Mouse (Mus musculus) macrophage (primary cell): ENCODE data around the gene Prkar2a. TPM values are rescaled to one million over a fixed set of nuclear protein-coding genes. Genes with fewer than 3 reads are reported as not detected.

ENCODE experiments used
- H3K27ac ChIP-seq: fragments of 350-480 bp; formaldehyde crosslinking; 2 replicates; pipeline ENCODE4 v1.9.0; 2021
- H3K36me3 ChIP-seq: fragments of 350-480 bp; formaldehyde crosslinking; 2 replicates; pipeline ENCODE4 v1.9.0; 2021; ENCODE audit errors: inconsistent target
- H3K4me3 ChIP-seq: fragments of 350-480 bp; formaldehyde crosslinking; 2 replicates; pipeline ENCODE4 v1.9.0; 2021; ENCODE audit errors: inconsistent target
- H3K79me2 ChIP-seq: fragments of 350-480 bp; formaldehyde crosslinking; 2 replicates; pipeline ENCODE4 v1.9.0; 2021; ENCODE audit errors: inconsistent target
- WGBS: methylation state at CpG from one replicate; pipeline ENCODE4 v1.1.7; 2026; ENCODE audit warnings: inconsistent platforms; ENCODE audit not compliant: missing documents; 5-methylcytosine and 5-hydroxymethylcytosine counted together
- polyA plus RNA-seq: library from polyadenylated mRNA; stranded (reverse); fragments of 250-400 nt; gene quantifications from 3 replicates; pipeline ENCODE4 v1.2.4, GENCODE M21; 2018; ENCODE audit warnings: inconsistent platforms

Prkar2a gene
- polyA plus RNA-seq, 1 experiment from 2014 or later = 69.9 TPM

DNA sequence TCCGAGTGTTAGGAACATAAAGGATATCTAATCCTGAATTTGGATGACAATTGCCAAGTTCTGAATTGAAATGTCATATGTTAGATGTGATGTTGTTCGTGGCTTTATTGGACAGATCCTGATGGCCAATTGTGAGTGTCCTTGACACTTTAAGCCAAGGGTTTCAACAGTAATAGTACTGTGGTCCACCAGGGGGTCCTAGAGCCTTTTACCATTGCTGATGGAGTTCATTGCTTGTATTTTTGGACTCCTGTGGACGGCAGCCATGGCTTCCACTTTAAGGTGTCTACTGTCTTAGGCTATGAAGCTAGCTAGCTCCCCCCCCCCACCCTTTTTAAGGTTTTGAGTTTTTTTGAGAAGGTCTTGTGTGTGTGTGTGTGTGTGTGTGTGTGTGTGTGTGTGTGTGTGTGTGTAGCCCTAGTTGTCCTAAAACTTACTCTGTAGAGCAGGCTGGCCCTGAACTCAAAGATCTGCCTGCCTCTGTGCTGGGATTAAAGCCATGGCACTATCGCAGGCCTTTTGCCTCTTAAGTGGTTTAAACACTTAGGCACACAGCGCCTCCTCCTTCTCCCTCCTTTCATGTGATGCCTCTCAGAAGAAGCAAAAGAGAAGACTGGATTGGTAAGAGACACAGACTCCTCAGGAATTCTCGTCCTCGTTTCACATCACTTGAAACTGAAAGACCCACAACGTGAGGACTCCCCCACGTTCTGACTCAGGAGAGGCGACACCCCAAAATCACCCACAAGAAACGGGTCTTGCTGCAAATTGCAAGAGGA, 63.2 kb downstream of the Prkar2a start:
- H3K27ac ChIP-seq = no peak overlapping the region
- 94% methylated on average over 10 of the region's 11 CpGs for WGBS
- H3K4me3 ChIP-seq = no peak overlapping the region
- H3K36me3 ChIP-seq = peaks cover 5% of the 10 kb centered on the region
- H3K79me2 ChIP-seq = no peaks in the 10 kb centered on the region

DNA sequence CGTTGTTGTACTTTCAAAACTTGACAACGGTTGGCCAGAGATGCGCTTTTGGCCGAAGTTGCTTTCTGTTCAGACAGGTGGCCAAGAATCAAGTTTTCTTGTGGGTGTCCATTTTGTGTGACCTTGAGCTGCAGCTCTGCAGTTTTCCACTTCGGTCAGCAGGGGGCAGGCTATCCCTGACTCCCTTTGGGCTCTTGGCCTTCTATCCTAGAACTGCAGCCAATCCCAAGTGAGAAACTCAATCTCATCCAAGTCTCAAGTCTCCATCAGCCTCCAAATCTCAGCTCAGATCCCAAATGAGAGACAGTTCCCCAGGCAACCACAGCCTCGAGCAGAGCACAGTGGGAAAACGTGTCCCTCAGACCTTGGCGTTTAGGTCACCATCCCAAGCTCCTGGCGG, 64.2 kb downstream of the Prkar2a start:
- Histone ChIP-seq H3K79me2 (no peaks in the 10 kb centered on the region), H3K4me3 (no peak overlapping the region), H3K36me3 (no peaks in the 10 kb centered on the region), H3K27ac (no peak overlapping the region)
- WGBS = 87% methylated on average over 9 of the region's 9 CpGs

DNA sequence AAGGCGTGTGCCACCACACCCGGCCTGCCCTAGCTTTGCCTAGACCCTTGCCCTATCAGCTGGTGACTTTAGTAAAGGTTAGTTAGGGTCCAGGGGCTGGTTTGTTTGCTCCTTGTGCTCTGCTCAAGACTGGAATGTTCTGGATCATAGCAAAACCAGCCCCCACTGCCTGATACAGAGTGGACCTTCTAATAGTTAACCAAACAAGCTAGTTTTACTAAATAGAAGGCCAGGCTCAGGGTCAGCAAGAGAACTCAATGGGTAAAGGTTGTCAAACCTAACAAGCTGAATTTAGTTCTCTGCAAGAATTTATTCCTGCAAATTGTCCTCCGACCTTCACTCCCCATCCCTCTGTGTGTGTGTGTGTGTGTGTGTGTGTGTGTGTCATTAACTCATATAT, 64.9 kb downstream of the Prkar2a start:
- H3K36me3 ChIP-seq = no peaks in the 10 kb centered on the region
- 100% methylated on average over 1 of the region's 3 CpGs for whole genome bisulfite sequencing
- H3K27ac ChIP-seq = no peak overlapping the region
- no peak overlapping the region for H3K4me3 ChIP-seq
- H3K79me2 ChIP-seq = no peaks in the 10 kb centered on the region

DNA sequence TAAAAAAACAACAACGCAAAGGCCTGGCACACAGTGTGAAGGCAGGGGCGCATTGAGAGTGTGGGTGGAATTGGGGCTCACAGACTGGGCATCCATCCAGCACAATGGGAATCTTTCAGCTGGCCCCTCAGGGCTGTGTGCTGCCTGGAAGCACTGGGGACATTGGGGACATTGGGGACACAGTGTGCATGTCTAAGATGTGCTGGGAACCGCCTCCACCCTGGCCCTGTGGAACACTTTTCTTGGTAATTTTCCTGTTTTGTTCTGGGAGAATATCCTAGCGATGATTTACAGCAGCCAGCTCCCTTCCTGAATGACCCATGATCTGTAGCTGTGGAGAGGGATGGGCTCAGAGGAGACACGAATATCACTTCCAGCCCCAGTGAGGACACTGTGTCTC, 65.3 kb downstream of the Prkar2a start:
- Histone ChIP-seq H3K36me3 (no peaks in the 10 kb centered on the region), H3K4me3 (no peak overlapping the region), H3K79me2 (no peaks in the 10 kb centered on the region), H3K27ac (no peak overlapping the region)
- 91% methylated on average over 5 of the region's 5 CpGs for WGBS

GRCm38 (mm10) chr9:108757406-108757805, 68.3 kb downstream of the Prkar2a start:
- Histone ChIP-seq H3K36me3 (no peaks in the 10 kb centered on the region), H3K27ac (no peak overlapping the region), H3K79me2 (no peaks in the 10 kb centered on the region), H3K4me3 (no peak overlapping the region)
- WGBS = 91% methylated on average over 6 of the region's 6 CpGs

DNA sequence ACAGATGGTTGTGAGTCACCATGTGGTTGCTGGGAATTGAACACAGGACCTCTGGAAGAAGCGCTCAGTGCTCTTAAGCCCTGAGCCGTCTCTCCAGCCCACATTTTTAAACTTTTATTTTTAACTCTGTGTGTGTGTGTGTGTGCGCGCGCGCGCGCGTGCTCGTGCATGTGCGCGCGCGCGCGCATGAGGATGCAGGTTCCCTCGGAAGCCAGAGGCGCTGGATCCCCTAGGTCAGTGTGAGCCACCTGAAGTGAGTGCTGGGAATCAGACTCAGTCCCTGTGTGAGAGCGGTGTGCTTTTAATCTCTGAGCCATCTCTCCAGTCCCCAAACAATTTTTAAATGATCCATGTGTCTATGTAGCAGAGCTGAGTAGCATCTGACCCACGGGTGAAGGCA, 70.0 kb downstream of the Prkar2a start:
- Histone ChIP-seq H3K36me3 (no peaks in the 10 kb centered on the region), H3K27ac (no peak overlapping the region), H3K4me3 (no peak overlapping the region), H3K79me2 (no peaks in the 10 kb centered on the region)
- WGBS = 98% methylated on average over 12 of the region's 20 CpGs

GRCm38 (mm10) chr9:108759805-108760204, 70.7 kb downstream of the Prkar2a start:
- 94% methylated on average over 2 of the region's 2 CpGs for WGBS
- Histone ChIP-seq H3K27ac (no peak overlapping the region), H3K79me2 (no peaks in the 10 kb centered on the region), H3K36me3 (no peaks in the 10 kb centered on the region), H3K4me3 (no peak overlapping the region)

GRCm38 (mm10) chr9:108761561-108761960, 72.4 kb downstream of the Prkar2a start:
- Histone ChIP-seq H3K36me3 (no peaks in the 10 kb centered on the region), H3K79me2 (no peaks in the 10 kb centered on the region), H3K27ac (no peak overlapping the region), H3K4me3 (no peak overlapping the region)

DNA sequence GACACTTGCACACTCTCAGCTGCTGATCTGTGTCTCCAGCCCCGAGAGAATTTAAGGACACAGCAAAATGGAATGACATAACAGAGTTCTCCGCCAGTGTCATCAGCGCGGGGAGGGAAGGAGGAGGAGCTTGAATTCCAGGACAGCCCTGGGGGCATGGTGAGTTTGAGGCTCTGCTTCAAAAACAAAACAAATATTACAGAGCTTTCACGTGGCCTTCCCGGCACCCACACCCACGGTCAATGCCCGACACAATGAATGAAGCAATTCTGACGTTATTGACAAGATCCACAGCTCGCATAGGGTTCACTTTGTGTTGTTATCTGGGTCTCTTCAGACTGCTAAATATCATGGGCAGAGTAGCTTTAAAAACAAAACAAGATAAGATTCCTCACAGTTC, 75.9 kb downstream of the Prkar2a start:
- Histone ChIP-seq H3K36me3 (no peaks in the 10 kb centered on the region), H3K79me2 (no peaks in the 10 kb centered on the region), H3K4me3 (no peak overlapping the region), H3K27ac (no peak overlapping the region)
- WGBS = 86% methylated on average over 9 of the region's 10 CpGs

GRCm38 (mm10) chr9:108776614-108777013, 87.5 kb downstream of the Prkar2a start:
- Histone ChIP-seq H3K27ac (no peak overlapping the region), H3K36me3 (no peaks in the 10 kb centered on the region), H3K4me3 (no peak overlapping the region), H3K79me2 (no peaks in the 10 kb centered on the region)
- 92% methylated on average over 4 of the region's 4 CpGs for WGBS

- Histone ChIP-seq H3K79me2 (no peaks in the 10 kb centered on the region), H3K4me3 (no peak overlapping the region), H3K36me3 (no peaks in the 10 kb centered on the region), H3K27ac (no peak overlapping the region)
- 97% methylated on average over 4 of the region's 4 CpGs for WGBS
Observed at GRCm38 (mm10) chr9:108777276-108777675, 88.2 kb downstream of the Prkar2a start.

DNA sequence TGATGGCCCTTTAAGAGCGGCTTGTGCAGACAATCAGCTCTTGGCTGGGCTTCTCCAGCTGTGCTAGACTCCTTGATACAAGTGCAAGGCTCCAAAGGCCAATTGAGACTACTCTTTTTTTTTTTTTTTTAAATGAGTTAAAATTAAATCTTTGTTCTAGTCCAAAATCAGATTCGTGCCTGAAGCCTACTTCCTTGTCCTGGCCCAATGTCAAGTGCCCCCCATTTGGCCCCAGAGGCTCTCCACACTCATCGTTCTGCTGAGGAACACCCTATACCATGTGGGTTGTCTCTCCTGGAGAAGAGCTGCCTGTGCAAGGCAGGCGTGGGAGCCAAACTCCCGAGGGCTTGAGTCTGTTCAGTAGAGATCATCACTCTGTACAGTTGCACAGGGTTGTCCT, 91.8 kb downstream of the Prkar2a start:
- H3K27ac ChIP-seq = no peak overlapping the region
- no peaks in the 10 kb centered on the region for H3K36me3 ChIP-seq
- WGBS = 74% methylated on average over 5 of the region's 5 CpGs
- no peak overlapping the region for H3K4me3 ChIP-seq
- H3K79me2 ChIP-seq = peaks cover 22% of the 10 kb centered on the region

- 96% methylated on average over 4 of the region's 4 CpGs for WGBS
- no peak overlapping the region for H3K4me3 ChIP-seq
- peaks cover 32% of the 10 kb centered on the region for H3K79me2 ChIP-seq
- H3K27ac ChIP-seq = no peak overlapping the region
- no peaks in the 10 kb centered on the region for H3K36me3 ChIP-seq
Observed at GRCm38 (mm10) chr9:108781891-108782290, 92.8 kb downstream of the Prkar2a start.

DNA sequence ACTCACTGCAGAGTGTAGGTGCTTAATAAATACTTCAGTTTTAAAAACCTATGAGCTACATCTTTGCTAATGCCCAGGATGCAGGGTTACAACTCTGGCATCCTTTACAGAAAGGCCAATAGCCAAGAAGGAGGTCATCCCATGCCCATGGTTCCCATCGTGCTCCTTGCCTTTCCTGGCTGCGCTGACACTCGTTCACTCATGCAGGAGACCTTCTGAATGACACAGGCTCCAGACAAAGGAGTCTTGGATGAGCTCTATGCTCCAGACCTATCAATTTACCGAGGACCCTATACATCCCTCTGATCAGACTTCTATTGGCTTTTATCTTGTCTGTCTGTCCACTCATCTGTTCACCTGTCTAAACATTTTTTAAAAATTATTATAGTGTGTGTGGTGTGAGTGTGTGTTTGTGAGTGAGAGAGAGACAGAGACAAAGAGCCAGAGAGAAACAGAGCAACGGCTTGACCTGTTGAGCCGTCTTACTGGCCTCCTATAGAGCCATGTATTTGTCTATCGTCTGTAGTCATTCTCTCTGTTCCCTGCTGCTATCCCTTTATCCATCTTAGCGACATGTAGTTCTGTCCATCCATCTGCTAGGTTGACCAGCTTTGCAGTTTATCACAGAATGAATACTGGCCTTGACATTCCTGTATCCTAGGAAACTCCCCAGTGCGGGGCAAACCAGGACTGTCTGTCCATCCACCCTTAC, 93.9 kb downstream of the Prkar2a start:
- WGBS = 58% methylated on average over 9 of the region's 9 CpGs
- H3K79me2 ChIP-seq = peaks cover 43% of the 10 kb centered on the region
- H3K27ac ChIP-seq = no peak overlapping the region
- peak overlapping the region; percentile 16; the same call in 1 of the 2 replicates for H3K4me3 ChIP-seq
- no peaks in the 10 kb centered on the region for H3K36me3 ChIP-seq
